Comparison of ENCODE assay signal across 12 mouse cellular contexts in genomic region chr19:56631017-56631416, GRCm38 (mm10).
A peak's percentile ranks its signal among the peaks of the same experiment; 100 is the strongest.
DNase-seq lines count a peak whose midpoint lies in the region; ATAC-seq lines count a peak whose summit lies in the region.
"Had no signal": no experiment of that assay in that cellular context is flagged by ENCODE, and none has a peak within 500 bp of the region (broad histone marks: within the 10 kb centered on the region; RNA-seq: fewer than 3 reads in every experiment).

No protein-coding gene starts in this region.

- H3K36me3 ChIP-seq in megakaryocyte, embryonic 14.5 days (replicated peaks; ENCODE audit: low read length) = no peaks in the 10 kb centered on the region
- H3K36me3 ChIP-seq in heart, embryonic 16.5 days (ENCODE audit: control insufficient read depth, insufficient read depth) = no peaks in the 10 kb centered on the region
- H3K36me3 ChIP-seq in liver, embryonic 11.5 days (ENCODE audit: control insufficient read depth, insufficient read depth, low read length) = no peaks in the 10 kb centered on the region
- H3K36me3 ChIP-seq: embryonic facial prominence, embryonic 12.5 days; hindbrain, embryonic 13.5 days had no signal

- H3K4me3 ChIP-seq in megakaryocyte, embryonic 14.5 days (replicated peaks) = peak overlapping the region; percentile 83
- no peak overlapping the region for H3K4me3 ChIP-seq in heart, embryonic 16.5 days (ENCODE audit: low read length)
- no peak overlapping the region for H3K4me3 ChIP-seq in liver, embryonic 11.5 days (ENCODE audit: low read depth, low read length)
- H3K4me3 ChIP-seq: embryonic facial prominence, embryonic 12.5 days; hindbrain, embryonic 13.5 days had no signal

- H3K9me3 ChIP-seq in megakaryocyte, embryonic 14.5 days = no peaks in the 10 kb centered on the region
- H3K9me3 ChIP-seq in heart, embryonic 16.5 days (replicated peaks; ENCODE audit: control insufficient read depth, low read length) = no peaks in the 10 kb centered on the region
- H3K9me3 ChIP-seq in liver, embryonic 11.5 days (ENCODE audit: control insufficient read depth, low read length) = no peaks in the 10 kb centered on the region
- H3K9me3 ChIP-seq: embryonic facial prominence, embryonic 12.5 days; hindbrain, embryonic 13.5 days had no signal

- DNase-seq in cerebellum, postnatal 10 days = peak; percentile 16 to 20
- no peak for DNase-seq in cerebellum, postnatal 25 days
- DNase-seq in lung, postnatal 36 days = peak; percentile 63
- no peak for DNase-seq in liver, embryonic 11.5 days (ENCODE audit: low spot score)
- no peak for DNase-seq in urinary bladder, postnatal 10 days (ENCODE audit: low spot score)
- DNase-seq: cerebellum, adult 18-20 months had no signal

- H3K4me2 ChIP-seq in heart, embryonic 16.5 days (ENCODE audit: low read depth, low read length) = peak overlapping the region; percentile 39
- H3K4me2 ChIP-seq in liver, embryonic 11.5 days = no peak overlapping the region
- H3K4me2 ChIP-seq: embryonic facial prominence, embryonic 12.5 days; hindbrain, embryonic 13.5 days had no signal

- 34% methylated on average over 4 of the region's 4 CpGs for WGBS in heart, embryonic 16.5 days
- WGBS in liver, embryonic 11.5 days = 79% methylated on average over 4 of the region's 4 CpGs

- peaks cover 47% of the 10 kb centered on the region for H3K27me3 ChIP-seq in megakaryocyte, embryonic 14.5 days (replicated peaks)
- no peaks in the 10 kb centered on the region for H3K27me3 ChIP-seq in heart, embryonic 16.5 days (ENCODE audit: control insufficient read depth, insufficient read depth, low read length)
- H3K27me3 ChIP-seq in liver, embryonic 11.5 days (replicated peaks; ENCODE audit: control insufficient read depth, insufficient read depth, low read length) = no peaks in the 10 kb centered on the region
- H3K27me3 ChIP-seq: embryonic facial prominence, embryonic 12.5 days; hindbrain, embryonic 13.5 days had no signal

- H3K4me1 ChIP-seq in megakaryocyte, embryonic 14.5 days = peaks cover 17% of the 10 kb centered on the region
- H3K4me1 ChIP-seq in heart, embryonic 16.5 days (ENCODE audit: control insufficient read depth, insufficient read depth, low read length) = peaks cover 13% of the 10 kb centered on the region
- H3K4me1 ChIP-seq in liver, embryonic 11.5 days (replicated peaks; ENCODE audit: control insufficient read depth, insufficient read depth, low read length) = no peaks in the 10 kb centered on the region
- H3K4me1 ChIP-seq: embryonic facial prominence, embryonic 12.5 days; hindbrain, embryonic 13.5 days had no signal

- ATAC-seq in megakaryocyte, adult 5-6 weeks (ENCODE audit: poor library complexity, severe bottlenecking) = no peak
- ATAC-seq in heart, embryonic 16.5 days (replicated peaks; ENCODE audit: extremely low read depth, insufficient read depth, low FRiP score) = no peak; the same call in 1 of the 2 replicates
- no peak for ATAC-seq in liver, embryonic 11.5 days (replicated peaks; ENCODE audit: low FRiP score)

- H3K9ac ChIP-seq in heart, embryonic 16.5 days (ENCODE audit: low read length) = no peak overlapping the region; the same call in 1 of the 2 replicates
- no peak overlapping the region for H3K9ac ChIP-seq in liver, embryonic 11.5 days (ENCODE audit: low read depth, low read length)
- H3K9ac ChIP-seq: embryonic facial prominence, embryonic 12.5 days; hindbrain, embryonic 13.5 days had no signal

- H3K27ac ChIP-seq in heart, embryonic 16.5 days (ENCODE audit: low read length) = peak overlapping the region; percentile 66
- no peak overlapping the region for H3K27ac ChIP-seq in liver, embryonic 11.5 days (ENCODE audit: low read depth, low read length)
- H3K27ac ChIP-seq: embryonic facial prominence, embryonic 12.5 days; hindbrain, embryonic 13.5 days; macrophage had no signal

Comparison
In these comparisons a context has a peak if more than half of its experiments do, and no peak if none do; other contexts are left out.
1. DNase-seq: peak in cerebellum, postnatal 10 days (2 of 2) and lung, postnatal 36 days (single experiment); none in cerebellum, postnatal 25 days (0 of 2), liver, embryonic 11.5 days (single experiment) and urinary bladder, postnatal 10 days (single experiment).